Mouse (Mus musculus) midbrain, embryonic 14.5 days (tissue): ENCODE results near the gene Iffo1. TPM values are rescaled to one million over a fixed set of nuclear protein-coding genes. Genes with fewer than 3 reads are reported as not detected.

Experiments
- ATAC-seq: fragments of 200-750 bp; cut with Nextera tagmentation; 2 replicates; pipeline ENCODE4 v1.8.0; 2017; ENCODE audit warnings: moderate number of reproducible peaks, moderate library complexity; ENCODE audit not compliant: low FRiP score, low TSS enrichment
- DNase-seq: peaks from one replicate; pipeline ENCODE4 v3.0.0-alpha.2; 2015
- H3K27ac ChIP-seq: fragments of 300-500 bp; sonication (generic); replicated peaks from 2 replicates; pipeline ENCODE4 v1.5.1; 2014; ENCODE audit warnings: mild to moderate bottlenecking, low read depth, low read length, moderate library complexity
- H3K27me3 ChIP-seq: fragments of 300-500 bp; sonication (generic); 2 replicates; pipeline ENCODE4 v1.6.1; 2014; ENCODE audit warnings: low read length, control low read depth, mixed read lengths; ENCODE audit not compliant: control insufficient read depth, insufficient read depth
- H3K36me3 ChIP-seq: fragments of 300-500 bp; sonication (generic); 2 replicates; pipeline ENCODE4 v1.6.1; 2014; ENCODE audit warnings: low read length, control low read depth; ENCODE audit not compliant: control insufficient read depth, insufficient read depth
- H3K4me1 ChIP-seq: fragments of 300-500 bp; sonication (generic); 2 replicates; pipeline ENCODE4 v1.6.1; 2014; ENCODE audit warnings: mild to moderate bottlenecking, antibody characterized with exemption, low read length, control low read depth; ENCODE audit not compliant: control insufficient read depth, insufficient read depth
- H3K4me2 ChIP-seq: fragments of 300-500 bp; sonication (generic); 2 replicates; pipeline ENCODE4 v1.6.1; 2014; ENCODE audit warnings: mild to moderate bottlenecking, low read length, moderate library complexity
- H3K4me3 ChIP-seq: fragments of 300-500 bp; sonication (generic); replicated peaks from 2 replicates; pipeline ENCODE4 v1.5.1; 2014; ENCODE audit warnings: low read depth, low read length
- H3K9ac ChIP-seq: fragments of 300-500 bp; sonication (generic); replicated peaks from 2 replicates; pipeline ENCODE4 v1.6.1; 2014; ENCODE audit warnings: mild to moderate bottlenecking, low read length, moderate library complexity
- H3K9me3 ChIP-seq: fragments of 300-500 bp; sonication (generic); 2 replicates; pipeline ENCODE4 v1.6.1; 2016; ENCODE audit warnings: low read length, control low read depth, mixed read lengths; ENCODE audit not compliant: control insufficient read depth
- WGBS: fragments of 180-500 bp; shearing (Covaris S2); extraction: QIAGEN DNeasy Blood & Tissue Kit; methylation state at CpG from one replicate; pipeline ENCODE4 v1.1.7; 2014; 5-methylcytosine and 5-hydroxymethylcytosine counted together
- polyA plus RNA-seq: library from polyadenylated mRNA; unstranded; fragments of >200 nt; fragmentation: Nextera tagmentation; extraction: Ambion mirVana; gene quantifications from 2 replicates; pipeline ENCODE4 v1.2.1, GENCODE M21; 2014

Gene Iffo1
- polyA plus RNA-seq, 1 experiment from 2014 or later = 15.8 TPM

DNA sequence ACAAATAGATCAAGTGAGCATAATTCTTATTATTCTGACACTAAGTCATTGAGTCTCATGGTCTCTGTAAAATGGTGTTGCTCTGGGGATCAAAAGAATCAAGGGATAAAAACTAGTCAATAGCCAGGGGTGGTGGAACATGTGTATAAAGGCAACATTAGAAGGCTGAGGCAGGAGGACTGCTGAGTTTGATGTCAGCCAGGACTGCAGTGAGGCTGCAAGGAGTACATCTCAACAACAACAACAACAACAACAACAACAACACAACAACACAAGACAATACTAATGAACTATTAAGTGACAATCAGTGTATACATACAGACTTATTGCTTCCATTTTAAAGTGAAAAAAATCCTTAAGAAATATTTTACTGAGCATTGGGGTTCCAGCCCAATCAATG is 45.8 kb downstream of the Iffo1 start:
- H3K27ac ChIP-seq = peak overlapping the region; percentile 99
- ATAC-seq (no peak), DNase-seq (peak; percentile 14)
- no peaks in the 10 kb centered on the region for H3K27me3 ChIP-seq
- peaks cover 54% of the 10 kb centered on the region for H3K36me3 ChIP-seq
- peak overlapping the region; percentile 71 for H3K4me2 ChIP-seq
- H3K4me3 ChIP-seq = peak overlapping the region; percentile 69
- peaks cover 13% of the 10 kb centered on the region; the same call in 1 of the 2 replicates for H3K4me1 ChIP-seq
- H3K9me3 ChIP-seq = no peaks in the 10 kb centered on the region
- H3K9ac ChIP-seq = peak overlapping the region; percentile 62

DNA sequence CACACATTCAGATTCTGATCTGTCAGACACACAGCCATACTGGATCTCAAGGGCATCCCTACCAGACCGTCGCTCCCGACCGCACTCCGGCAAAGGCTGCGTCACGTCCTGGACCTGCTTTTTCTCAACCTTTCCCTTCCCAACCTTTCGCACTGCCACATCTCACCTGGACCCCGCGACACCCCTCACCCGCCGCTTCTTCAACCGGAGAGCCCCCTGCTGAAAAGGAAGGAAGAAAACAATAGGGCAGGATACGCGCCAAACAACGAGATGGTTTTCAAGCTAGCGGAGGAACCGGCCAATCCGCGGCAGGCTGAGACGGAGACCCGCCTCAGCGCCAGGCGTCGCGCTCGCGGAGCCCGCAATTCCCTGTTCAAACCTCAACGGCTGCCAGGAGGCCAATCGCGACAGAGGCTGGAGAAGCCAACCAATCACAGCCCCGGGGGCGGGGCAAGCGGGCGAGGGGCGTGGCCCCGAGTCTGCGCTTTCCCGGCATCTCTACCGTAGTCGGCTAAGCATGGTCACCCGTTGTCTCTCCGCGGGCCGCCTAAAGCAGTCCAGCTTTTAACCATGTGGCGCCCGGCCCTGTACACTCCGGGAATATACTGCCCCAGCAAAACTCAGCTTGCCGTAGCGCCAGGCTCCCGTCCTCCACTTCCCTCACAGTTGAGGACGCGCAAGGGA is 46.4 kb downstream of the Iffo1 start, which contains the start of the genes Ncapd2 and Mrpl51:
TSS of gene Ncapd2 (minus strand) at position 370 of the 684 bp plus-strand sequence.
TSS of gene Mrpl51 (plus strand) at position 470 of the 684 bp plus-strand sequence.
- DNase-seq (peak; percentile 99), ATAC-seq (peak; percentile 97)
- Histone ChIP-seq H3K36me3 (peaks cover 48% of the 10 kb centered on the region), H3K4me1 (peaks cover 14% of the 10 kb centered on the region; the same call in 1 of the 2 replicates), H3K27ac (peak within 1 kb of the TSS; percentile 99), H3K27me3 (no peaks in the 10 kb centered on the region), H3K9me3 (no peaks in the 10 kb centered on the region), H3K4me3 (peak within 1 kb of the TSS; percentile 69), H3K9ac (peak within 1 kb of the TSS; percentile 68), H3K4me2 (peak within 1 kb of the TSS; percentile 71)
- WGBS = under 1% methylated on average over 54 of the region's 54 CpGs

DNA sequence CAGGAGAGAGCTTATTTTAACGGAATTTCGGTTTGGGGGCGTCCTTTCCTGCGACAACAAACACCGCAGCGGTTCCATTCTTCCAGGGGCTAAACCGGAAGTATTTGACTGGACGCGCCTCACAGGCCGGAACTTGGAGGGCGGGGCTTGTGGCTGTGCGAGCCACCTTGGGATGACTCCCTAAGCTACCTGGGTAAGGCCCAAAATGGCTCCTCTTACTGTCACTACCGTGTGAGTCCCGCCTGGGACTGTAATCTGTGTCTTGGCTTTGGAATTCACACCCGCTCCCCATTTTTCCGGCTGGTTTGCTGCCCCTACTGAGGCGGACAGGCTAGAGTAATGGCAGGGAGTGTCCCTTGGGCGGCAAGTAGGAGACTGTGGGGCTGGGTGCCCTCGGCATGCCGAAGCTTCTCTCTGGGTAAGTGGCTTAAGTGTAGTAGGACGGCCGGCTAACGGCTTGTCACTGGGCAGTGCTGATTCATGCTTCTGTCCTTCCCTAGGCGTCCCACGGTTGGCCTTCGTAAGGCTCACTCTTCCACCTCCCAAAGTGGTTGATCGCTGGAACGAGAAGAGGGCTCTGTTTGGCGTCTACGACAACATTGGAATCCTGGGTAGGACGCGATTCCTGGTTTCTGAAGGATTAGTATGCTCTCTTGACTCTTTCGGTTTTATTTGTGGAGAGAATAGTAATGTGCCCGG is 47.1 kb downstream of the Iffo1 start:
- Histone ChIP-seq H3K4me3 (peak overlapping the region; percentile 69), H3K36me3 (peaks cover 41% of the 10 kb centered on the region), H3K4me2 (peak overlapping the region; percentile 71), H3K27me3 (no peaks in the 10 kb centered on the region), H3K9ac (peak overlapping the region; percentile 68), H3K4me1 (peaks cover 14% of the 10 kb centered on the region; the same call in 1 of the 2 replicates), H3K27ac (peak overlapping the region; percentile 99), H3K9me3 (no peaks in the 10 kb centered on the region)
- DNase-seq (peak; percentile 97), ATAC-seq (peak; percentile 92)
- under 1% methylated on average over 34 of the region's 34 CpGs for WGBS

DNA sequence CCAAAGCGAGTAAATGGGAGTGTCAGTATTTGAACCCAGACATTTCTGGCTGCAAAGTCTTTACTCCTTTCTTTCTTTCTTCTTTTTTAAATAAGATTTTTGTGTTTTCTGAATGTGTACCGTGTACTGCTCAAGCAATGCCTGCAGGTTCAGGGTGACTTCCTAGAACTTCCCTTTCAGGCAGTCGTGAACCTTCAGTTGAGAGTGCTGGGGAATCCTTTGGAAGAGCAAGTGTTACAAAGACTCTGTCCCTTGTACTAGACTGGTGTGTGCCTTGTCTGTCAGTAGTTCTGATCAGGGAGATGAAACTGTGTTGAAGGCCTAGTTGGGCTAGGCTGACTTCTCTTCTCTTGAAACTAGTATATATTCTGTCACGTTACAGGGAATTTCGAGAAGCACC is 47.8 kb downstream of the Iffo1 start:
- Histone ChIP-seq H3K4me1 (peaks cover 14% of the 10 kb centered on the region; the same call in 1 of the 2 replicates), H3K4me3 (peak overlapping the region; percentile 69), H3K4me2 (peak overlapping the region; percentile 71), H3K27ac (peak overlapping the region; percentile 99; the same call in 1 of the 2 replicates), H3K27me3 (no peaks in the 10 kb centered on the region), H3K9me3 (no peaks in the 10 kb centered on the region), H3K36me3 (peaks cover 34% of the 10 kb centered on the region), H3K9ac (peak overlapping the region; percentile 68)
- 49% methylated on average over 5 of the region's 5 CpGs for WGBS
- ATAC-seq (no peak), DNase-seq (no peak)

DNA sequence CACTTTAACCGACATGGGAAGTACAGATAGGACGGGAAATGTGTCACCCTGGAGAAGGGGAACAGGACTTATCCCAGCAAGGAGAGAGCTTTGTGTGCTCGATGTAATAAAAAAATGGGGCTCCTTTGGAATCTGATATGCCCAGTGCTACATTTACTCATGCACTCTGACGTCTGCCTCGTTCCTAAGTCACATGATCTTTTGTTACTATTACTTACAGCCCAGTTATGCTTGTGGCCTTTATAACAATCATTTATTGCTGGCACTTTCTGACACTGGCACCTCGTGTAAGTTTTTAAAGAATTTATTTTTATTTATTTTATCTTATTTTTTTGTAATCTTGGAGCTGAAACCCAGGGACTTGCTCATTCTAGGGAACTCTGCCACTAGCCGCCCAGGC is 48.3 kb downstream of the Iffo1 start:
- H3K4me2 ChIP-seq = peak overlapping the region; percentile 15; the same call in 1 of the 2 replicates
- H3K4me1 ChIP-seq = peaks cover 14% of the 10 kb centered on the region; the same call in 1 of the 2 replicates
- H3K9me3 ChIP-seq = no peaks in the 10 kb centered on the region
- no peak overlapping the region for H3K4me3 ChIP-seq
- no peaks in the 10 kb centered on the region for H3K27me3 ChIP-seq
- WGBS = 90% methylated on average over 7 of the region's 7 CpGs
- H3K9ac ChIP-seq = no peak overlapping the region
- H3K27ac ChIP-seq = no peak overlapping the region
- H3K36me3 ChIP-seq = peaks cover 31% of the 10 kb centered on the region
- ATAC-seq (no peak), DNase-seq (no peak)

DNA sequence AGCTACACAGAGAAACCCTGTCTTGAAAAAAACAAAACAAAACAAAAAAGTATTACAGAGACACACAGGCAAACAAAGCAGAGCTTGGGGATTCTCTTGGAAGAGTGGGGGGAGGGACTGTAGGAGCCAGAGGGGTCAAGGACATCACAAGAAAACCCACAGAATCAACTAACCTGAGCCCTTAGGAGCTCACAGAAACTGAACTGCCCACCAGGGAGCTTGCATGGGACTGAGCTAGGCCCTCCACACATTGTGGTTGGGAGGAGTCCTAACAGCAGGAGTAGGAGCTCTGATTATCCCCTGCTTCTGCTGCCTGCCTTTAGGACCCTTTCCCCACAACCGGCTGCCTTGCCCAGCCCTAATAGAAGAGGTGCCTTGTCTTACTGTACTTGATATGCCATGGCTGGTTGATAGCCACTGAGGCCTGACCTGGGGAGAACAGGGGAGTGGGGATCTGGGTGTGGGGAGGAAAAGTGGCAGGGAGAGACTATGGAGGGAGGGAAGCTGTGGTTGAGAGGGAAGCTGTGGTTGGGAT is 50.6 kb downstream of the Iffo1 start:
- peaks cover 20% of the 10 kb centered on the region; the same call in 1 of the 2 replicates for H3K36me3 ChIP-seq
- DNase-seq = no peak
- H3K9ac ChIP-seq = no peak overlapping the region
- no peak for ATAC-seq
- no peaks in the 10 kb centered on the region for H3K9me3 ChIP-seq
- no peaks in the 10 kb centered on the region for H3K27me3 ChIP-seq
- 15% methylated on average over 1 of the region's 1 CpGs for WGBS
- peaks cover 14% of the 10 kb centered on the region; the same call in 1 of the 2 replicates for H3K4me1 ChIP-seq
- no peak overlapping the region for H3K4me3 ChIP-seq
- no peak overlapping the region for H3K4me2 ChIP-seq
- H3K27ac ChIP-seq = no peak overlapping the region

DNA sequence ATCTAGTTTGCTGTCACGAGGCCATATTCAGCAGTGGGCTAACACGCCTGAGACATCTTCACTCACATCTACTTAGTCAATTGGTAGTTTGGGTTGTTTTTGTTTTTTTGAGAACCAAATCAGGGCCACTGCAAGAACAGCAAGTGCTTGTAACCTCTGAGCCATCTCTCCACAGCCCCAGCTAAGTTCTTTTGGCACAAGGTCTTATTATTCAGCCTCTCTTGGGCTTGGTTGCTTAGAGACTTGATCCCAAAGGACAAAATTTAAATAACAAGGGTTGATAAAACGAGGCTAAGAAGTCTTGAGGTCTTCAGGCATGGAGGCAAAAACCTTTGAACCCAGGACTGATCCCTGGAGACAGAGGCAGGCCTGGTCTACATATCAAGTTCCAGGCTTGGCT is 51.3 kb downstream of the Iffo1 start:
- no peak for ATAC-seq
- no peak overlapping the region for H3K4me3 ChIP-seq
- H3K36me3 ChIP-seq = peaks cover 20% of the 10 kb centered on the region; the same call in 1 of the 2 replicates
- H3K9me3 ChIP-seq = no peaks in the 10 kb centered on the region
- H3K27me3 ChIP-seq = no peaks in the 10 kb centered on the region
- H3K4me2 ChIP-seq = no peak overlapping the region
- peaks cover 10% of the 10 kb centered on the region; the same call in 1 of the 2 replicates for H3K4me1 ChIP-seq
- no peak overlapping the region for H3K9ac ChIP-seq
- DNase-seq = peak; percentile 31
- no peak overlapping the region for H3K27ac ChIP-seq
- WGBS = 21% methylated on average over 3 of the region's 3 CpGs

DNA sequence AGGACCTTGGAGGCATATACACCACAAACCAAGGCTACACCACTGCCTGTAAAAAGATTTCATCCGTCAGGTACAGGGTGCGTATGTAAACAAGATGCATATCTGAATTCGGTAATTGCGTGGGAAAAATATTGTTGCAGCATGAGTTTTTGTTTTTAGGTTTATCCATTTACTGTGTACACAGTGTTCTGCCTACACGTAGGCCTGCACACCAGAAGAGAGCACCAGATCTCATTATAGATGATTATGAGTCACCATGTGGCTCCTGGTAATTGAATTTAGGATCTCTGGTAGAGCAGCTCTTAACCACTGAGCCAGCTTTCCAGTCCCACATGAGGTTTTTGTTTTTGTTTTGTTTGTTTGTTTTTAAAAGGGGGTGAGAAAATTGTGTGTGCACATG is 52.1 kb downstream of the Iffo1 start:
- Histone ChIP-seq H3K27me3 (no peaks in the 10 kb centered on the region), H3K4me1 (peaks cover 10% of the 10 kb centered on the region; the same call in 1 of the 2 replicates), H3K9ac (no peak overlapping the region), H3K27ac (no peak overlapping the region), H3K4me2 (no peak overlapping the region), H3K9me3 (no peaks in the 10 kb centered on the region), H3K36me3 (peaks cover 20% of the 10 kb centered on the region; the same call in 1 of the 2 replicates), H3K4me3 (no peak overlapping the region)
- ATAC-seq (no peak), DNase-seq (no peak)
- 87% methylated on average over 5 of the region's 5 CpGs for WGBS
